Mouse (Mus musculus) Patski (cell line): ENCODE data around the gene Cryga. TPM values are rescaled to one million over a fixed set of nuclear protein-coding genes. Genes with fewer than 3 reads are reported as not detected.
"Not testable (repeated sequence)": the region's sequence is repeated elsewhere in the genome, so short reads cannot be mapped to it uniquely, and the experiment has no call there.

Experiments used
- ATAC-seq: fragments of 100-300 bp; one replicate; pipeline ENCODE4 v1.8.0; 2021
- CTCF ChIA-PET: fragments of 350-600 bp; sonication (Branson Sonifier 250); formaldehyde crosslinking; loops from one replicate; lab custom pipeline; 2022; ENCODE audit warnings: inconsistent platforms; lab: Charles Lee
- POLR2A ChIA-PET: fragments of 350-600 bp; sonication (Branson Sonifier 250); formaldehyde crosslinking; loops from one replicate; lab custom pipeline; 2022; ENCODE audit warnings: antibody characterized with exemption, inconsistent platforms; lab: Charles Lee
- DNase-seq: peaks from one replicate; pipeline ENCODE4 v3.0.0-alpha.2; 2011; ENCODE audit warnings: low read depth, low spot score
- H3K27me3 ChIP-seq: fragments of 371-371 bp; one replicate; pipeline ENCODE4 v1.5.1; 2021
- CTCF ChIP-seq: fragments of 100-300 bp; IDR thresholded peaks from one replicate; pipeline ENCODE4 v1.5.1; 2021
- in situ Hi-C: fragments of 300-500 bp; cut with MboI; formaldehyde crosslinking; loops from 3 replicates; pipeline ENCODE4 v1.11.1; 2018; ENCODE audit warnings: low pct_unique_long_range_greater_than_20kb, mixed read lengths
- polyA plus RNA-seq: library from polyadenylated mRNA; unstranded; gene quantifications from one replicate; pipeline ENCODE4 v1.2.3, GENCODE M21; 2021

Cryga gene
- polyA plus RNA-seq, 1 experiment from 2014 or later: not detected

GRCm38 (mm10) chr1:65052140-65052539 is 51.0 kb downstream of the Cryga start:
- CTCF ChIA-PET: interaction anchor here (0.9 to 2.1 kb wide), 2 partner anchors 61 to 126 kb away, joined by 3 to 6 read pairs; no protein-coding TSS in a partner anchor
- POLR2A ChIA-PET: interaction anchor here (0.5 kb wide), 1 partner anchor 127 kb away, joined by 3 read pairs; no protein-coding TSS in a partner anchor
- no peak for TF ChIP-seq CTCF
- H3K27me3 ChIP-seq: peaks cover 32% of the 10 kb centered on the region
- in situ Hi-C loops: no loop called here
- no peak for DNase-seq
- ATAC-seq: no peak

- ChIA-PET CTCF (interaction anchor here (0.9 to 2.1 kb wide), 2 partner anchors 61 to 127 kb away, joined by 3 to 6 read pairs; no protein-coding TSS in a partner anchor), POLR2A (interaction anchor here (0.5 kb wide), 1 partner anchor 127 kb away, joined by 3 read pairs; no protein-coding TSS in a partner anchor)
- in situ Hi-C loops: no loop called here
- peaks cover 34% of the 10 kb centered on the region for H3K27me3 ChIP-seq
- DNase-seq (no peak), ATAC-seq (no peak)
- TF ChIP-seq CTCF: no peak
Observed at GRCm38 (mm10) chr1:65051696-65052095, 51.5 kb downstream of the Cryga start.

GRCm38 (mm10) chr1:65050952-65051351 is 52.2 kb downstream of the Cryga start, which contains the start of gene Cryge:
Gene Cryge, minus strand, starts transcription at chr1:65051149.
- DNase-seq, in situ Hi-C loops, POLR2A ChIA-PET, ATAC-seq: not testable (repeated sequence)
- CTCF ChIA-PET: interaction anchor here (0.9 to 2.1 kb wide), 2 partner anchors 62 to 127 kb away, joined by 3 to 6 read pairs; no protein-coding TSS in a partner anchor
- peaks cover 31% of the 10 kb centered on the region for H3K27me3 ChIP-seq

Other genes starting within 250 kb of the Cryga start
- 10.2 TPM for gene Plekhm3, start 146.5 kb downstream of the Cryga start, polyA plus RNA-seq
- gene Akr1cl, start 70.6 kb downstream of the Cryga start, polyA plus RNA-seq: not detected
- not detected for gene Cryge, start 52.2 kb downstream of the Cryga start, polyA plus RNA-seq
- gene Crygd, start 39.9 kb downstream of the Cryga start, polyA plus RNA-seq: not detected
- gene Crygc, start 29.7 kb downstream of the Cryga start, polyA plus RNA-seq: not detected
- gene Crygb, start 21.1 kb downstream of the Cryga start, polyA plus RNA-seq: not detected
- not detected for gene Gm28845, start 16.2 kb upstream of the Cryga start, polyA plus RNA-seq
- 0.08 TPM for gene D630023F18Rik, start 19.8 kb upstream of the Cryga start, polyA plus RNA-seq
- 69.2 TPM for gene Idh1, start 83.1 kb upstream of the Cryga start, polyA plus RNA-seq
- 13.7 TPM for gene Pikfyve, start 83.3 kb upstream of the Cryga start, polyA plus RNA-seq
- 0.03 TPM for gene Pth2r, start 178.7 kb upstream of the Cryga start, polyA plus RNA-seq